Mouse (Mus musculus) cerebellum, adult (tissue): ENCODE results near the gene Mecom.

Source experiments
- ATAC-seq: cut with Nextera tagmentation; 2 replicates; pipeline ENCODE4 v1.9.2; 2017; ENCODE audit warnings: mild to moderate bottlenecking, moderate library complexity, mixed read lengths; ENCODE audit not compliant: insufficient number of reproducible peaks, low FRiP score, low TSS enrichment

Gene Mecom

GRCm38 (mm10) chr3:30494371-30494770 lies 53.4 kb downstream of the Mecom start:
- no peak for ATAC-seq

DNA sequence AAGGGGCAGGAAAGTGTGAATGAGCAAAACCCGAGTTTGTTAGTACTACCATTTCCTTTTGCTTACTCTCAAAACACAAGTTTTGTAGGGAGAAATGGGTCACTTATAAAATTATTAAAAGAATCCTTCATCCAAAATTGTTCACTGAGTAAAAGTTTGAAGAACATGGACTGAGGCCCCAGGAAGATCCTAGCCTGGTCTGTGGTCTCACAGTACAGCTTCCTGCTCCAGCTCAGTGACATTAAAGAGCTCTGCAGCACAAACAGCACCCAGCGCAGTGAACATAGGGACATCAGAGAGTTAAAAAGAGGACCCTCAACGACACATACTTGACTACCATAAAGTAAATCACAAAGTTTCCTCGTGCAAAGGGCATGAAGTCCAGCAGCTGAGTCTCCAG lies 59.0 kb downstream of the Mecom start:
- ATAC-seq: no peak

- no peak for ATAC-seq
These were observed 61.4 kb downstream of the Mecom start for GRCm38 (mm10) chr3:30486422-30486821.

GRCm38 (mm10) chr3:30483006-30483684 lies 64.7 kb downstream of the Mecom start:
- ATAC-seq: no peak

GRCm38 (mm10) chr3:30481682-30482081 lies 66.1 kb downstream of the Mecom start:
- no peak for ATAC-seq

DNA sequence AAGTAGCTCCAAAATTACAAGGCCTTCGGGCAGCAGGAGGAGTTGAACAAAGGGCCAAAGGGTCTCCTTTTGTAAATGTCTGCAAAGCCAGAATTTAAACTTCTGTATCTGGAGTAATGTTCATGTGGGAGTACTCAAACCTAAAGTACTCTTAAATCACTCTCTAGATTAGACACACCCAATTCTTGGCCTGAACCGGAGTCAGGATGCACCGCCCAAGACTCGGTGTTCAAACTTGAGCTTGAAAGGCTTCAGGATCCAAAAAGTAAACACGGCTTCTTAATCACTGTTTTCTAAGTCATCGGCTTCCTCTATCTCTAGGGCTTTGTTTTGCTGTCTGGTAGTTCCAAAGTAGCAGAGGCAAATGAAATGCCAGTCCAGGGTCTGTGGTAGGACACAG lies 67.3 kb downstream of the Mecom start:
- ATAC-seq: no peak

DNA sequence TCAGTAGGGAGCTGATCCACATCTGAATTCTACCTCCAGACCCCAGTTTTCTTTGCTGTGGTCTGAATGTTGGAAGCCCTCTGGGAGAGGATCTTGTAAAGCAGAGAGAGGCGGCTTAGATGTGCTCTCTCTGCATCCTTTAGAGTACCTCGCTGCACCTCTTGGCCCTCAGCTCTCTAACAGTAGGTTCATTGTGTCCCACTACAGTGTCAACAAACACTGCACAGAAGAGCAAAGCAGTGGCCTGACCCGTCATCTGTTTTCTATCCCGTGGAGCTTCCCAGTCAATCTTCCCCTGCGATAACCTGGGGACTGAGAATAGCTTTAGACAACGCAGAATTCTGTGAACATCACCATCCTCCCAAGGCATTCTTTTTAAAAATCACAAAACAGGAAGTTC lies 69.6 kb downstream of the Mecom start:
- no peak for ATAC-seq

GRCm38 (mm10) chr3:30477008-30477407 lies 70.8 kb downstream of the Mecom start:
- no peak for ATAC-seq

DNA sequence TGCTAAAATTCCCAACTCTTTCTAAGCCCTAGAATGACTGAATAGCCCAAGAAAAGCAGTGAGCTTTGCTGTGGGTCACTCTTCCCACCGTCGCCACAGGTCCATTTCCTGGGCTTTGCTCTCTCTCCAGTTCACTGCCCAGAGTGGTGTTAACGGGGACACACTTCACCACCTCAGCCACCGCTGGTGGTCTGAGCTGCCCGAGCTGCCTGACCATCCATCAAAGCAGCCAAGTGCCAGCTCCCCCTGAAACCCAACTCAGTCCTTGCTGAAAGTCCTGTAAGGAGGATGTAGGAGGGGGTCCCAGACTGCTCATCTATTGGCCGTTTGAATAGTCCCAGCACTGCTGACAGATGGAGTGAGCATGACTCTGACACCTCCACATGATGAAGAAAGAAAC lies 72.2 kb downstream of the Mecom start:
- no peak for ATAC-seq

GRCm38 (mm10) chr3:30468068-30468835 lies 79.6 kb downstream of the Mecom start:
- no peak for ATAC-seq

GRCm38 (mm10) chr3:30466031-30466650 lies 81.7 kb downstream of the Mecom start:
- ATAC-seq: no peak

GRCm38 (mm10) chr3:30464497-30464896 lies 83.3 kb downstream of the Mecom start:
- no peak for ATAC-seq

DNA sequence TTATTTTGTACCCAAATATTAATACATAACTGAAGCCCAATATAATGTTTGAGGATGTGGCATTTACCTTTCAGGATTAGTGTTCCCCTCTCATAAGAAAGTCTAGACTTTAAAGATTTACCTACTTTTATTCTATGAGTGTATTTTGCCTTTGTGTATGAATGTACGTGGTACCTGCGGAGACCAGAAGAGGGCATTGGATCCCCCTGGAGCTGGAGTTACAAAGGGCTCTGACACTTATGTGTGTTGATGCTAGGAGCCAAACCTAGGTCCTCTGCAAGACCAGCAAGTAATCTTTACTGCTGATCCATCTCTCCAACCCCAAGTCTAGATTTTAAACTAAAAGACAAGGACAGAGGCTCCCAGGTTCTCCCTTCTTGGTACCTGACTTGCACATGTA lies 86.0 kb downstream of the Mecom start:
- no peak for ATAC-seq

DNA sequence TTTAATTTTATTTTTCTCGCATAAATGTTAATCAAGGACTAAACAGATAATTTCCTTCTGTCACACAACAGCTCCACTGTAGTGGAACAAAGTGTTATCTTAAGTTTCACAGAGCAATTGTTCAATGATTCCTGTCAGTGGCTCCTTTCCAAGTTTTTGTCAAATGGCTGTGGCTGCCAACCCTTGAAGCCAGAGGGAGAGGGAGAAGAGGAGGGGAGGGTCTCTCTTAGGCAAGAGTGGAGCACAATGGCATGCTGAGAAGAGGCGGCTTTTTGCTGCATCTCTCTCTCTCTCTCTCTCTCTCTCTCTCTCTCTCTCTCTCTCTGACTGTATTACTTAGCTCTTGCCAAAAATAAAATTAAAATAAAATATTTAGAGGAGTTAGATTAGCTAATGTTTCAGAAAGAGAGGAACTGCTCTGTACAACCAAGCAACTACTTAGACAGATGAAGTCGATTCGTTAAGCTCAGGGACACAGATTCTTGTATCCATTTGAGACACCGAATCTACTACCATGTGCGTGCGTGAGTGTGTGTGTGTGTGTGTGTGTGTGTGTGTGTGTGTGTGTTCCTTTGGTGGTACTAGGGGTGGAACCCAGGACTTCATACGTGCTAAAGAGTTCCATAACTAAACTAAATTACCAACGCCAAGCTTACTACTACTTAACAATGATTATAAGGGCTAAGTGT lies 86.8 kb downstream of the Mecom start:
- no peak for ATAC-seq

- no peak for ATAC-seq
These were observed 88.2 kb downstream of the Mecom start for GRCm38 (mm10) chr3:30459626-30460025.

- ATAC-seq: peak; percentile 61; the same call in 1 of the 2 replicates
These were observed 89.7 kb downstream of the Mecom start for GRCm38 (mm10) chr3:30457975-30458678.

- ATAC-seq: no peak
These were observed 91.9 kb downstream of the Mecom start for GRCm38 (mm10) chr3:30455902-30456301.

GRCm38 (mm10) chr3:30453546-30454455 lies 94.0 kb downstream of the Mecom start:
- ATAC-seq: no peak

- ATAC-seq: no peak
These were observed 94.8 kb downstream of the Mecom start for GRCm38 (mm10) chr3:30453046-30453445.
